Mouse (Mus musculus) hindbrain, embryonic 11.5 days (tissue): ENCODE results near the gene Hist1h2ah. TPM values are rescaled to one million over a fixed set of nuclear protein-coding genes. Genes with fewer than 3 reads are reported as not detected.

ENCODE experiments used
- ATAC-seq: fragments of 200-750 bp; cut with Nextera tagmentation; 2 replicates; pipeline ENCODE4 v1.8.0; 2017; ENCODE audit warnings: mild to moderate bottlenecking, moderate TSS enrichment, moderate library complexity; ENCODE audit not compliant: low FRiP score
- DNase-seq: peaks from one replicate; pipeline ENCODE4 v3.0.0-alpha.2; 2015; ENCODE audit warnings: low spot score
- H3K27ac ChIP-seq: fragments of 300-500 bp; sonication (generic); 2 replicates; pipeline ENCODE4 v1.5.1; 2014; ENCODE audit warnings: mild to moderate bottlenecking, low read depth, low read length
- H3K27me3 ChIP-seq: fragments of 300-500 bp; sonication (generic); 2 replicates; pipeline ENCODE4 v1.6.1; 2014; ENCODE audit warnings: mild to moderate bottlenecking, low read length, moderate library complexity, mixed read lengths; ENCODE audit not compliant: control insufficient read depth, insufficient read depth
- H3K36me3 ChIP-seq: fragments of 300-500 bp; sonication (generic); 2 replicates; pipeline ENCODE4 v1.6.1; 2014; ENCODE audit warnings: mild to moderate bottlenecking, low read length, moderate library complexity, mixed read lengths; ENCODE audit not compliant: control insufficient read depth, insufficient read depth
- H3K4me1 ChIP-seq: fragments of 300-500 bp; sonication (generic); replicated peaks from 2 replicates; pipeline ENCODE4 v1.6.1; 2014; ENCODE audit warnings: low read length, mixed read lengths; ENCODE audit not compliant: control insufficient read depth, insufficient read depth
- H3K4me2 ChIP-seq: fragments of 300-500 bp; sonication (generic); replicated peaks from 2 replicates; pipeline ENCODE4 v1.6.1; 2014; ENCODE audit warnings: mild to moderate bottlenecking, low read depth, low read length
- H3K4me3 ChIP-seq: fragments of 300-500 bp; sonication (generic); 2 replicates; pipeline ENCODE4 v1.5.1; 2014; ENCODE audit warnings: low read depth, low read length
- H3K9ac ChIP-seq: fragments of 300-500 bp; sonication (generic); 2 replicates; pipeline ENCODE4 v1.6.1; 2014; ENCODE audit warnings: low read depth, low read length
- H3K9me3 ChIP-seq: fragments of 300-500 bp; sonication (generic); 2 replicates; pipeline ENCODE4 v1.6.1; 2016; ENCODE audit warnings: low read length; ENCODE audit not compliant: control insufficient read depth
- WGBS: fragments of 180-500 bp; shearing (Covaris S2); extraction: QIAGEN DNeasy Blood & Tissue Kit; methylation state at CpG from one replicate; pipeline ENCODE4 v1.1.7; 2014; 5-methylcytosine and 5-hydroxymethylcytosine counted together
- polyA plus RNA-seq: library from polyadenylated mRNA; unstranded; fragments of >200 nt; fragmentation: Nextera tagmentation; extraction: Ambion mirVana; gene quantifications from 2 replicates; pipeline ENCODE4 v1.2.1, GENCODE M21; 2014

Hist1h2ah gene
- polyA plus RNA-seq, 1 experiment from 2014 or later, result 11.9 TPM

DNA sequence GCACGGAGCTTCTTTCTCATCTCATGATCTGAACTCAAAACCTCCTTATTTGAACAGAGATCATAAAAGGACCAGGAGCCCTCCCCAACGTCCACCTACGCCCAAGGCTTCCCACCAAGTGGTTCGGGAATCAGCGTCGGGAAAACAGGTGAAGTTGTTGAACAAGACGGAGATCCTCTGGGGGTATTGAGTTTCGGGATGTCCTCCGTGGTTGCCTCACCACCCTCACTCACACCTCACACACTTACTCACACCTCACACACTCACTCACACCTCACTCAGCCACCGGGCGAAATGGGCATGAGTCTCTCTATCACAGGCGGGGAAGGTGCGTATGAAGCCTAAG, 38.6 kb downstream of the Hist1h2ah start:
- H3K4me2 ChIP-seq, result peak overlapping the region; percentile 41
- H3K4me1 ChIP-seq, result peaks cover 2% of the 10 kb centered on the region; the same call in 1 of the 2 replicates
- H3K27me3 ChIP-seq, result peaks cover 66% of the 10 kb centered on the region
- ATAC-seq, result 0 out of 2 replicates have a peak, but pooled peaks have one; percentile 39
- H3K36me3 ChIP-seq, result no peaks in the 10 kb centered on the region
- no peak overlapping the region for H3K9ac ChIP-seq
- no peak for DNase-seq
- H3K9me3 ChIP-seq, result no peaks in the 10 kb centered on the region
- no peak overlapping the region for H3K27ac ChIP-seq
- H3K4me3 ChIP-seq, result peak overlapping the region; percentile 23
- under 1% methylated on average over 13 of the region's 13 CpGs for WGBS

DNA sequence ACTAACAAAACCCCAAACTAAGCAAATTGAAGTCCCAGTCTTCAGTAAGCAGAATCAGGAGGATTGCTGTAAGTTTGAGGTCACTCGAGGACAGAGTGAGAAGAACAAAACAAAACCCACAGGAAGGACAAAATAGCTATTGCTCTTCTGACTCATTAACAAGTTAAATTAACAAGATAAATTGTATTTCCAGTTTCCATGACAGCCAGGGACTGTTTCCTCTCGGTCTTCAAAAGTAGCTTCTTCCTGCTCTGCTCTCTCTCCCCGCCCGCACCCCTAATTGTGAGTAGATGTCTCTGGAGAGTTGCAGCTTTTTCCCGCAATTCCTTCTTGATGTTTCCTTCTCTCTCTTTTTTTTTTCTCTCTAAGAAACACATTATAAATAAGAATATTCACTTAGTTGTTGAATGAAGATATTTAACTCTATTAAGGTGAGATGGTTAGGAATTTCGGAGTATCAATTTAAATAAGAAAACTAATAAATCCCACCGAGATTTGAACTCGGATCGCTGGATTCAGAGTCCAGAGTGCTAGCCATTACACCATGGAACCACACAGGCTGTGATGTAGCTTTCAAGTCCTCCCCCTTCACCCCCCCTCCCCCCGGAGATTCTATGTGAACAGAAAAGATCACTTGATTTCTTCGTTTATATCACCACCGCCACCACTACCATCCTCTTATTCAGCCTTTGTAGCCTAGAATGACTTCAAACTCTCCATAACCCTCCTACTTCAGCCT, 39.1 kb downstream of the Hist1h2ah start:
- Histone ChIP-seq H3K4me2 (peak overlapping the region; percentile 57), H3K4me3 (peak overlapping the region; percentile 26), H3K4me1 (peaks cover 2% of the 10 kb centered on the region; the same call in 1 of the 2 replicates), H3K27me3 (peaks cover 61% of the 10 kb centered on the region), H3K9ac (no peak overlapping the region), H3K27ac (no peak overlapping the region), H3K36me3 (no peaks in the 10 kb centered on the region), H3K9me3 (no peaks in the 10 kb centered on the region)
- 0 out of 2 replicates have a peak, but pooled peaks have one; percentile 30 for ATAC-seq
- 4% methylated on average over 12 of the region's 12 CpGs for WGBS
- peak; percentile 73 for DNase-seq

DNA sequence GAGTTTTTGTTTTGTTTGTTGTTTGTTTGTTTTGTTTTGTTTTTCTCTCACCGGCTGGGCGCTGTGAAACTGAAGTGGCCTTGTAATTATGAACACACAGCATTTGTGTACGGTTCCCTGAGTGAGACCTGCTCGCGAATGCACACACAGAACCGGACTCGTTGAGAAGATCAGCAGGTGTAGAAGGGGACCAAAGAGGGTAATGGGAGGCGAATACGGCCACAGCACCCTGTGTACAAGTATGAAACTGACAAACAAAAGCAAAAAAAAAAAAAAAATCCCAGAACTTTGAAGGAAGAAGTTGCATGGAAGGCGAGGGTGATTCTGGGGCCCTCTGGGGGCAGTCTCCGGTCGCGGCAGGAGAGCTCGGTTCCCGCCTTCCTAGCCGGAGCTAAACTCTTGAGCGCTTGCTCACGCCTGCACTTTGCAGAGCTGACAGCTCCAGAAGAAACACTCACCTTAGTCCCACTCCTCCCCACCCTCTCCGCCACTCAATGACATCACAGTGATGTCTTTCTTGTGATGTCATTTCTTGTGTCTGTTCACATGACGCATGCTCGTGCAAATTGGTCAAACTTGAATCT, 39.9 kb downstream of the Hist1h2ah start:
- H3K9ac ChIP-seq, result no peak overlapping the region
- H3K4me2 ChIP-seq, result peak overlapping the region; percentile 57
- peaks cover 52% of the 10 kb centered on the region for H3K27me3 ChIP-seq
- DNase-seq (peak; percentile 69), ATAC-seq (peak; percentile 51; the same call in 1 of the 2 replicates)
- 1% methylated on average over 21 of the region's 21 CpGs for WGBS
- H3K4me1 ChIP-seq, result peaks cover 2% of the 10 kb centered on the region; the same call in 1 of the 2 replicates
- peak overlapping the region; percentile 26 for H3K4me3 ChIP-seq
- H3K36me3 ChIP-seq, result no peaks in the 10 kb centered on the region
- no peak overlapping the region for H3K27ac ChIP-seq
- no peaks in the 10 kb centered on the region for H3K9me3 ChIP-seq

GRCm38 (mm10) chr13:21994896-21995295, 40.5 kb downstream of the Hist1h2ah start:
- Histone ChIP-seq H3K4me2 (peak overlapping the region; percentile 57), H3K4me3 (peak overlapping the region; percentile 26), H3K4me1 (peaks cover 2% of the 10 kb centered on the region; the same call in 1 of the 2 replicates), H3K36me3 (no peaks in the 10 kb centered on the region), H3K9ac (no peak overlapping the region), H3K9me3 (no peaks in the 10 kb centered on the region), H3K27me3 (peaks cover 47% of the 10 kb centered on the region), H3K27ac (no peak overlapping the region)
- ATAC-seq (no peak), DNase-seq (no peak)
- 5% methylated on average over 8 of the region's 8 CpGs for WGBS

GRCm38 (mm10) chr13:21993957-21994738, 41.2 kb downstream of the Hist1h2ah start:
- Histone ChIP-seq H3K4me3 (no peak overlapping the region), H3K4me2 (no peak overlapping the region), H3K9ac (no peak overlapping the region), H3K9me3 (no peaks in the 10 kb centered on the region), H3K27me3 (peaks cover 41% of the 10 kb centered on the region), H3K4me1 (peaks cover 2% of the 10 kb centered on the region; the same call in 1 of the 2 replicates), H3K36me3 (no peaks in the 10 kb centered on the region), H3K27ac (no peak overlapping the region)
- WGBS, result under 1% methylated on average over 22 of the region's 22 CpGs
- no peak for ATAC-seq
- DNase-seq, result peak; percentile 72

DNA sequence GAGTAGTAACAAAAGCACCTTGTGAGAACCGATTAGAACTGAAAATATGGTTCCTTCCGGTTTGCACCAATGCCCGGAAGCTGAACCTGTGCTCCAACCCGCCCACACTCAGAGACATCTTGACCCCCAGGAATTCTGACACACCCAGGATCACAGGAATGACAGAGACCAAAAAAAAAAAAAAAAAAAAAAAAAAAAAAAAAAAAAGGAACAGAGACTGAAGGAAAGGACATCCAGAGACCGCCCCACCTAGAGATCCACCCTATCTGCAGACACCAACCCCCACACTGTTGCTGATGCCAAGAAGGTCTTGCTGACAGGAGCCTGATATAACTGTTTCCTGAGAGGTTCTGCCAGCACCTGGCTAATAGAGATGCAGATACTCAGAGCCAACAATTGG, 42.8 kb downstream of the Hist1h2ah start:
- DNase-seq (no peak), ATAC-seq (no peak)
- no peak overlapping the region for H3K27ac ChIP-seq
- no peak overlapping the region for H3K4me3 ChIP-seq
- H3K27me3 ChIP-seq, result peaks cover 26% of the 10 kb centered on the region
- no peak overlapping the region for H3K9ac ChIP-seq
- no peaks in the 10 kb centered on the region for H3K36me3 ChIP-seq
- H3K4me2 ChIP-seq, result no peak overlapping the region
- 88% methylated on average over 5 of the region's 5 CpGs for WGBS
- no peaks in the 10 kb centered on the region for H3K9me3 ChIP-seq
- H3K4me1 ChIP-seq, result peaks cover 2% of the 10 kb centered on the region; the same call in 1 of the 2 replicates

Other genes starting within 250 kb of the Hist1h2ah start
- gene Hist1h2an, start 248.3 kb downstream of the Hist1h2ah start, polyA plus RNA-seq, result 1.4 and 8.5 TPM in 2 replicates
- gene Hist1h2bp, start 248.1 kb downstream of the Hist1h2ah start, polyA plus RNA-seq, result 2.2 and 2.9 TPM in 2 replicates
- gene Hist1h2bq, start 225.4 kb downstream of the Hist1h2ah start, polyA plus RNA-seq, result 17.8 and 18.7 TPM in 2 replicates
- 2.1 TPM in 1 of 2 replicates, not detected in the other for gene Hist1h2ao, start 225.1 kb downstream of the Hist1h2ah start, polyA plus RNA-seq
- not detected in 2 replicates for gene Hist1h4m, start 223.8 kb downstream of the Hist1h2ah start, polyA plus RNA-seq
- 13.4 and 14.6 TPM in 2 replicates for gene Hist1h4n, start 203.4 kb downstream of the Hist1h2ah start, polyA plus RNA-seq
- 4,676 and 4,856 TPM in 2 replicates for gene Hist1h2ap, start 202.1 kb downstream of the Hist1h2ah start, polyA plus RNA-seq
- 18.1 and 18.6 TPM in 2 replicates for gene Hist1h2br, start 201.8 kb downstream of the Hist1h2ah start, polyA plus RNA-seq
- 25.7 and 27.8 TPM in 2 replicates for gene Zfp184, start 90.5 kb downstream of the Hist1h2ah start, polyA plus RNA-seq
- 0.11 TPM in 2 replicates for gene Pom121l2, start 54.4 kb downstream of the Hist1h2ah start, polyA plus RNA-seq
- 0.51 TPM in 1 of 2 replicates, not detected in the other for gene Prss16, start 25.8 kb downstream of the Hist1h2ah start, polyA plus RNA-seq
- gene Hist1h2bk, start 302 bp upstream of the Hist1h2ah start, polyA plus RNA-seq, result 7.2 and 10.2 TPM in 2 replicates
- 31.2 and 31.4 TPM in 2 replicates for gene Hist1h4i, start 5.8 kb upstream of the Hist1h2ah start, polyA plus RNA-seq
- gene Hist1h2ag, start 7.4 kb upstream of the Hist1h2ah start, polyA plus RNA-seq, result 58.7 and 60.3 TPM in 2 replicates
- 14.0 and 15.2 TPM in 2 replicates for gene Hist1h2bj, start 7.6 kb upstream of the Hist1h2ah start, polyA plus RNA-seq
- not detected in 2 replicates for gene Vmn1r188, start 48.9 kb upstream of the Hist1h2ah start, polyA plus RNA-seq
- gene Vmn1r189, start 70.3 kb upstream of the Hist1h2ah start, polyA plus RNA-seq, result not detected in 2 replicates
- not detected in 2 replicates for gene Vmn1r191, start 148.4 kb upstream of the Hist1h2ah start, polyA plus RNA-seq
- gene Vmn1r192, start 155.6 kb upstream of the Hist1h2ah start, polyA plus RNA-seq, result not detected in 2 replicates
- gene Vmn1r193, start 187.6 kb upstream of the Hist1h2ah start, polyA plus RNA-seq, result not detected in 2 replicates
- not detected in 2 replicates for gene Vmn1r194, start 208.6 kb upstream of the Hist1h2ah start, polyA plus RNA-seq
- not detected in 2 replicates for gene Vmn1r195, start 235.0 kb upstream of the Hist1h2ah start, polyA plus RNA-seq